Mouse (Mus musculus): ENCODE results near the gene Ghrl. TPM values are rescaled to one million over a fixed set of nuclear protein-coding genes. Genes with fewer than 3 reads are reported as not detected.
"Not testable (repeated sequence)": the region's sequence is repeated elsewhere in the genome, so short reads cannot be mapped to it uniquely, and the experiment has no call there.

The Ghrl gene
- polyA plus RNA-seq, 2 experiments from 2014 or later = not detected

GRCm38 (mm10) chr6:113696582-113697221 lies 23.0 kb downstream of the Ghrl start, which contains the start of gene Tatdn2:
TSS of gene Tatdn2 (plus strand) at chr6:113697050.
- ATAC-seq = peak; percentile 88

DNA sequence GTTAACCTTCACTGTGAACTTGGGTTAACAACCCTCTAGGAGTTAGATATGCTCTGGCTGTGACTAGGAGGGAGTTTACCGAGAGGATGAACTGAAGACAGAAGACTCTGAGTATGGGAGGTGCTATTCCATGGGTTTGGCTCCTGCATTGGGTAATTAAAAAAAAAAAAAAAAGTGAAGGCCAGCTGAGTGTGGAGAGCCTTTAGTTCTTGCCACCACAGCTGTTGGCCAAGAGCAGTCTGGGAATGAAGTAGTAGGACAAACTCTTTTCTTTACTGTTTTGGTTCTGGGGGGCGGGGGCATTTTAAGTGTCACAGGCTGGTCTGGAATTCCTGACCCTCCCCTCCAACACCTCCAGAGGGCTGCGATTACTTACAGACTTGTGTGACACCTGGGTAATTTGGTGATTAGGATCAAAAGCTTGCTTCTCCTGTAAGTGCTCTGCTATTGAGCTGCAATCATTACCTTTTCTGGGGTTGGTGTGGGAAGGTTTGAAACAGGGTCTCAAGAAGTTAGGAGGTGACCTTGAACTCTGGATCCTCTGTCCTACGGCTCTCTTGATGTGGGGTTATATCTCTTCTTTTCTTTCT lies 23.8 kb downstream of the Ghrl start:
- no peak for ATAC-seq

DNA sequence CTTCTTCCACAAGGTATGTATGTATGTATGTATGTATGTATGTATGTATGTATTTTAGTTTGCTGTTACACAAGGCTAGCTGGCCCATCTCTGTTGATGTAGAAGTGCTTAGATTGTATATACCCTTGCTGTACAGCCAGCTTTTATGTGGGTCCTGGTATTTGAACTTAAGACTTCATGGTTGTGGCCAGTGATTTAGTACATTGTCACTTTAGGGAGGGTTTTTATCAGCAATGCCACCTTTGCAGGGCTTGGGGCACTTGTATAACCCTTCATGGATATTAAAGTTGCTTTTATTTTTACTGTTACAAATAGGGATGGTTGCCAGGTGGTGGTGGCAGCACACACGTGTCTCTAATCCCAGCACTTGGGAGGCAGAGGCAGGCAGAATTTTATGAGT lies 24.5 kb downstream of the Ghrl start:
- no peak for ATAC-seq

- ATAC-seq = no peak
Measured at GRCm38 (mm10) chr6:113693377-113693776, 26.3 kb downstream of the Ghrl start.

GRCm38 (mm10) chr6:113692661-113693133 lies 27.0 kb downstream of the Ghrl start:
- ATAC-seq = no peak

- no peak for ATAC-seq
Measured at GRCm38 (mm10) chr6:113691084-113691462, 28.6 kb downstream of the Ghrl start.

DNA sequence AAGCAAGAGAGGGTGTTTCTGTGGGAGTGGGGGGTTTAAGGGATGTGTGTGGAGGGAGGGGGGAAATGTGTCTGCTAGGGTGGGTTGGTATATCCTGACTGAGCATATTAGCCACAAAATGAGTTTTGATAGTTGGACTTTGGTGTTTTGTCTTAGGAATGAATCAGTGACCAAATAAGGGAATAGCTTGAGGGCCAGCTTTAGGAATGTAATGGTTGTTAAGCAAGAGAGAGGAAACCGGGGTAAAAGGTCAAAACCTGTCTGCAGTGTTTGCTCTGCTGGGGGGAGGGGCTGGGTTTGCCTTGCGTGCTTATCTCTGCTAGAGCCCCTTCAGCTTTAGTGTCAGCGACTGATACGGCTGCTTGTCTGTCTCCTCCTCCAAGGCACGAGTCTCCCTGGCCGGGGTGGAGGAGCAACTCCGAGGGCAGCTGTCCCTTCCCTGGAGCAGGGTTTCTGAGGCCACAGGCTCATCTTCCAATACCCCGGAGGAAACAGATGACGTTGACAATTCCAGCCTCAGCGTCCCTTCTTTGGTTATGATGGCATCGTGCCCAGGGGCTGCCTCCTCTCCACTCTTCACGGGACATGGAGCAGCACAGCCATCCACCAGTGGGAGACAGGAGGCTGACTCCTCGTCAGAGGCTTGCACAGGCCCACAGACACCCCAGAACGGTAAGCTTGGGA lies 29.1 kb downstream of the Ghrl start:
- peak; percentile 62 for ATAC-seq

DNA sequence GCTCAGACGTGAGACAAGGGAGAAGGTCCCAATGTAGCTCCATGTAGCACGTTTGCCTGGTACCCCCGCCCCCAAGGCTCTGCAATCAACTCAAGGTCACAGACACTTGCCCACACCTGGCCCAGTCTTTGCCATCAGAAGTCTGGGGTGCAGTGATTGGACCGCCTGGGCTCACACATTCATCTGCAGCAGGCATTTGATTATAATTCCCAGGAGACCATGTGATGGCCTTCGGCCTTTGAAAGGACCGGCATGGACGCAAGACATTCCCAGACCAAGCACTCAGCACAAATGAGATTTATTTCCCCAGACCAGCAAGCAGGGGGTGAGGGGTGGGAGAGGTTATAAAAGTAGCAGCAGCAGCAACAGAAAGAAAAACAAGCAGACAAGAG lies 29.7 kb downstream of the Ghrl start:
- ATAC-seq = no peak

DNA sequence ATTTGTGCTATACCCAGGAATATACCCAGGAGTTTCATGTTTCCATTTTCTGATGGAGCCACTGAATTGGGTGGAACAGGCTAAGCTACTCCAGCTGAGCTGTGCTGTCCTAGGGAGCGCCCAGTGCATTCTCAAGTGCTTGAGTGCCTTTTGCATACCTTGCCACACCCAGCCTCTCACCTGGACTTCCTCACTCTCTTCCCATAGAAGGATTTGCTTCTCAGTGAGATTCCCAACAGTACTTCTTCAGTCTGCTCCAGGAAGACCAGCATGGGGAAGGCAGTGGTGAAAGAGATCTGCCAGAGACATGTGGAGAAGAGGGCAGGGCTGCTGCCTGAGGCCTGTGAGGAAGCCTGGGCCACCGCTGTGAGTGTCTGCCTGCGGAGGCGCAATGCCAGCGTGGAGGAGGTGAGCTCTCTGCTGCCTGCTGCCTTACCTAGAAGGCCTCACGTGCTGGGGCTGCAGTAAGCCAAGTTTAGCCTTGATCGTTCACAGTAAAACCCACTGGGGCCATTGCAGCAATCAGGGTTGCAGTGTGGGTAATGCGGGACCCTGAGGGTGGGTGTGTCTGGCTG lies 33.0 kb downstream of the Ghrl start:
- ATAC-seq = no peak

GRCm38 (mm10) chr6:113683081-113683825 lies 36.4 kb downstream of the Ghrl start:
- ATAC-seq = no peak

GRCm38 (mm10) chr6:113681271-113681670 lies 38.4 kb downstream of the Ghrl start:
- ATAC-seq = peak; percentile 92

GRCm38 (mm10) chr6:113679993-113680566 lies 39.6 kb downstream of the Ghrl start:
- ATAC-seq = no peak

DNA sequence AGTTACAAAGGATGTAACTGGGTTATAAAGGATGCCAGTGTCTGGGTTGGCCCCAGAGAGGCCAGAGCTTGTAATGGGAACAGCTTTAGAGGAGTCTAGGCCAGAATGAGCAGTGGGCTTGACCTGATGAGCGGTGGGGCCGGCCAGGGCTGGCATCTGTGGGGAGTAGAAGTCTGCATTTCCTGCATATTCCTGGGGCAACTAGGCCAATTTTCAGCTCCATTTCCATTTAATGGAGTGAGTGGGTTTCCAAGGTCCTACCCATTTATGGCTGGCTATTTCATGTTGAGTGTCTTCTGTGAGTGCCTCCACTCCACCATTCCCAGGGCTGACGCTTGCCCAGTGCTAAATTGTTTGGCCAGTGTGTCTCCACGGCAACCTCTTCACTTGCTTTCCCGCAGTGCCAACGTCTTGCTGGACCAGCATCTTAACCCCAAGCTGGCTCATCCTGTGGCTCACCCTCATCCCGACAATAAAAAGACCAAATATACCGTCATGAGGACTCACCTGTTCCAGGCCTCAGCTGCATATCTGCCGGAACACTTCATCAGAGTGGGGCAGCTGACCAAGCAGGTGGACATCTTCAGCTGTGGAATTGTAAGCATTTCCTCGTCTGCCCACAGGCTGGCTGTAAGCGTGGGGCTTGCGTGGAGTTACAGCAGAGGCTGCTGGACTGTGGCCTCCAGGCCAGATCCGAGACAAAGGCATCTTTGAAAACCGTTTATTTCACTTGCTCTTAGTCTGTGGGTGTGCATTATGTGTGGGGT lies 41.3 kb downstream of the Ghrl start:
- no peak for ATAC-seq

- ATAC-seq = no peak
Measured at GRCm38 (mm10) chr6:113677070-113677734, 42.5 kb downstream of the Ghrl start.

DNA sequence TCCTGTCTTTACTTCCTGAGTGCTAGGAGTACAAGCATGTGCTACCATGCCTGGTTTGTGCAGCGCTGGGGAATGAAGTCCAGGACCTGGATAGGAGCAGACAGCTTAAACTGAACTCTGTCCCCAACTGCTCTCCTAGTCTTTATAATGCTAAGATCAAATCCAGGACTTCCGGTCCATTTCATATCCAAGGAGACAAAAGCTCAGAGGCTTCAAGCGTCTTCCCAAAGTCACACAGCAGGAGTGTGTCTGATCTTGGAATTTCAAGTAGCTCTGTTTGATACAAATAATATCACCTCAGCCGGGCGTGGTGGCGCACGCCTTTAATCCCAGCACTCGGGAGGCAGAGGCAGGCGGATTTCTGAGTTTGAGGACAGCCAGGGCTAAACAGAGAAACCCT lies 43.7 kb downstream of the Ghrl start:
- ATAC-seq = no peak

GRCm38 (mm10) chr6:113675234-113675633 lies 44.4 kb downstream of the Ghrl start:
- no peak for ATAC-seq

- no peak for ATAC-seq
Measured at GRCm38 (mm10) chr6:113672989-113673388, 46.7 kb downstream of the Ghrl start.

GRCm38 (mm10) chr6:113672029-113672428 lies 47.7 kb downstream of the Ghrl start:
- ATAC-seq = not testable (repeated sequence)

- peak; percentile 68 for ATAC-seq
Measured at GRCm38 (mm10) chr6:113669821-113670220, 49.9 kb downstream of the Ghrl start.

DNA sequence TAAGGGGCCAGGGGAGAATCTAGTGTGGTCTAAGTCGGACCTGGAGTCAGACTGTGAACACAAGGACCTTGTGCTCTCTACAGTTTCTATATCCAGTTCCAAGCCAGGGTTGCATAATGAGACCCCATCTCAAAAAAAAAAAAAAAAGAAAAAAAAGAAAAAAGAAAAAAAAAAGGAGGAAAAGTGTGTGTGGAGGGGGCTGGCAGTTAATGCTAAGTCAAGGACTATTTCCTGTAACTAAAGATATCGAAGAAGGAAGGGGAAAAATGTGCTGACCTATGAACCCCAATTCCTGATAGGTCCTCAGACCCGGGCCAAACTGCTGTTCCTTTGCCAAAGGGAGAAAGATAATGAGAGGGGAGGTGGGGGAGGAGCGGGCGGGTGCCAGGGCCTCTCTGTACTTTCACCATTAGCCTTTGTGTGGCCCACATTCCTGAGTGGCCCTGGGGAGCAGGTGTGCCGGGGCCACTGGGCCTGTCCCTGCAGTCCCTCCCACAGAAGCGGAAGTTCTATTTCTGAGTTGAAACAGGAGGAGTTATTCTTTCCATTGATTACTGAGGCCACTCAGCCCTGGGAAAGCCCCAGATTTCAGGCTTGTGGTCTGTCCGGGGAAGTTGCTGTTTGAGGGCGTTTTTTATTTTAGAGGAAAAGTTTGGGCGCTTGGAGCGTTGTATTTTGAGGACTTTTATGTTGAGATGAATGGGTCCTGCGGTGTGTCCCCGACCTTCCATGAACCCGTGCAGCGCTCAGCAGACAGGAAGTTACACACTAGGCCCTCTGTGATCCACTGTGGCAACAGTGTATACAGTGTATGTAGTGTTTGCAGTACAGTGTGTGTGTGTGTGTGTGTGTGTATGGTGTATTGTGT lies 51.2 kb downstream of the Ghrl start:
- peak; percentile 79 for ATAC-seq

All from CD4-positive, CD25-positive, alpha-beta regulatory T cell, adult 4 months (primary cell).